Mouse (Mus musculus) testis, adult 2 months (tissue): ENCODE measurements around the gene Zbtb34. TPM values are rescaled to one million over a fixed set of nuclear protein-coding genes. Genes with fewer than 3 reads are reported as not detected.
A peak's percentile ranks its signal among the peaks of the same experiment; 100 is the strongest.

Experiments
- H3K27ac ChIP-seq: fragments of 200-500 bp; 2 replicates; pipeline ENCODE4 v1.5.1; 2012; ENCODE audit warnings: low read depth, low read length; ENCODE audit not compliant: control insufficient read depth, insufficient read depth
- H3K27me3 ChIP-seq: fragments of 200-500 bp; 2 replicates; pipeline ENCODE4 v1.6.1; 2012; ENCODE audit warnings: mild to moderate bottlenecking, low read length, moderate library complexity; ENCODE audit not compliant: control insufficient read depth, insufficient read depth
- H3K36me3 ChIP-seq: fragments of 200-500 bp; 2 replicates; pipeline ENCODE4 v1.6.1; 2012; ENCODE audit warnings: mild to moderate bottlenecking, low read length; ENCODE audit not compliant: control insufficient read depth, insufficient read depth
- H3K4me1 ChIP-seq: fragments of 200-500 bp; 2 replicates; pipeline ENCODE4 v1.6.1; 2012; ENCODE audit warnings: low read length; ENCODE audit not compliant: control insufficient read depth, insufficient read depth
- H3K4me3 ChIP-seq: fragments of 200-500 bp; 2 replicates; pipeline ENCODE4 v1.5.1; 2012; ENCODE audit warnings: low read depth, mild to moderate bottlenecking, low read length, moderate library complexity, mixed read lengths; ENCODE audit not compliant: control insufficient read depth
- CTCF ChIP-seq: fragments of 200-500 bp; IDR thresholded peaks from 2 replicates; pipeline ENCODE4 v1.5.1; 2012; ENCODE audit warnings: low read depth, mild to moderate bottlenecking, inconsistent platforms, low read length, moderate library complexity; ENCODE audit not compliant: control insufficient read depth, insufficient read depth, insufficient replicate concordance
- POLR2A ChIP-seq: fragments of 200-500 bp; IDR thresholded peaks from 2 replicates; pipeline ENCODE4 v1.6.1; 2012; ENCODE audit warnings: low read depth, mild to moderate bottlenecking, inconsistent platforms, low read length, moderate library complexity; ENCODE audit not compliant: control insufficient read depth
- polyA plus RNA-seq: library from polyadenylated mRNA; depleted of rRNA; stranded (reverse); fragments of >200 nt; gene quantifications from 2 replicates; pipeline ENCODE4 v1.2.3, GENCODE M21; 2012; rRNA removed

Gene Zbtb34
- polyA plus RNA-seq = 10.5 and 10.9 TPM in 2 replicates

- no peaks in the 10 kb centered on the region for H3K27me3 ChIP-seq
Observed at GRCm38 (mm10) chr2:33430771-33431699, at the start of gene Zbtb34. Gene Zbtb34 (minus strand): TSS chr2:33431324.

GRCm38 (mm10) chr2:33477961-33478755 is 47.0 kb upstream of the Zbtb34 start:
- H3K27ac ChIP-seq = no peak overlapping the region
- H3K4me3 ChIP-seq = no peak overlapping the region
- H3K4me1 ChIP-seq = no peaks in the 10 kb centered on the region
- TF ChIP-seq POLR2A = no peak
- no peak for TF ChIP-seq CTCF
- H3K27me3 ChIP-seq = no peaks in the 10 kb centered on the region
- no peaks in the 10 kb centered on the region for H3K36me3 ChIP-seq

More at GRCm38 (mm10) chr2:33430771-33431699, at the start of gene Zbtb34:
- peak within 1 kb of the TSS; percentile 100 for H3K4me3 ChIP-seq
- H3K36me3 ChIP-seq = no peaks in the 10 kb centered on the region
- TF ChIP-seq CTCF (peak; percentile 88), POLR2A (peak; percentile 74)
- peaks cover 6% of the 10 kb centered on the region for H3K4me1 ChIP-seq
- H3K27ac ChIP-seq = peak within 1 kb of the TSS; percentile 86

GRCm38 (mm10) chr2:33475961-33476360 is 44.8 kb upstream of the Zbtb34 start:
- H3K4me1 ChIP-seq = no peaks in the 10 kb centered on the region
- TF ChIP-seq POLR2A = no peak
- TF ChIP-seq CTCF = no peak

GRCm38 (mm10) chr2:33468466-33469097 is 37.5 kb upstream of the Zbtb34 start, which contains the start of gene Zbtb43:
Gene Zbtb43 (minus strand): TSS chr2:33468559.
- Histone ChIP-seq H3K36me3 (no peaks in the 10 kb centered on the region; the same call in 1 of the 2 replicates), H3K27me3 (no peaks in the 10 kb centered on the region), H3K4me3 (peak within 1 kb of the TSS; percentile 98), H3K4me1 (peaks cover 4% of the 10 kb centered on the region), H3K27ac (peak within 1 kb of the TSS; percentile 88)
- TF ChIP-seq POLR2A = peak; percentile 86
- TF ChIP-seq CTCF = no peak

More at GRCm38 (mm10) chr2:33475961-33476360, 44.8 kb upstream of the Zbtb34 start:
- H3K27me3 ChIP-seq = no peaks in the 10 kb centered on the region
- H3K27ac ChIP-seq = no peak overlapping the region
- no peaks in the 10 kb centered on the region for H3K36me3 ChIP-seq
- no peak overlapping the region for H3K4me3 ChIP-seq

GRCm38 (mm10) chr2:33467546-33468465 is 36.7 kb upstream of the Zbtb34 start:
- peaks cover 4% of the 10 kb centered on the region for H3K4me1 ChIP-seq
- H3K27ac ChIP-seq = peak overlapping the region; percentile 88
- no peaks in the 10 kb centered on the region; the same call in 1 of the 2 replicates for H3K36me3 ChIP-seq
- TF ChIP-seq POLR2A = no peak
- no peak for TF ChIP-seq CTCF
- peak overlapping the region; percentile 98 for H3K4me3 ChIP-seq
- H3K27me3 ChIP-seq = no peaks in the 10 kb centered on the region

GRCm38 (mm10) chr2:33465966-33466365 is 34.8 kb upstream of the Zbtb34 start:
- H3K4me3 ChIP-seq = no peak overlapping the region
- H3K27ac ChIP-seq = no peak overlapping the region

More at GRCm38 (mm10) chr2:33465966-33466365, 34.8 kb upstream of the Zbtb34 start:
- Histone ChIP-seq H3K27me3 (no peaks in the 10 kb centered on the region), H3K36me3 (no peaks in the 10 kb centered on the region; the same call in 1 of the 2 replicates), H3K4me1 (peaks cover 4% of the 10 kb centered on the region)
- TF ChIP-seq POLR2A (no peak), CTCF (no peak)
